Mouse (Mus musculus) left cerebral cortex, adult 9 months (tissue): ENCODE measurements around the gene Mpped1.

Source experiments
- DNase-seq, 2 experiments: peaks; one replicate each; pipeline ENCODE4 v3.0.0; 2022; ENCODE audit warnings: low spot score in 2 of 2

The Mpped1 gene

DNA sequence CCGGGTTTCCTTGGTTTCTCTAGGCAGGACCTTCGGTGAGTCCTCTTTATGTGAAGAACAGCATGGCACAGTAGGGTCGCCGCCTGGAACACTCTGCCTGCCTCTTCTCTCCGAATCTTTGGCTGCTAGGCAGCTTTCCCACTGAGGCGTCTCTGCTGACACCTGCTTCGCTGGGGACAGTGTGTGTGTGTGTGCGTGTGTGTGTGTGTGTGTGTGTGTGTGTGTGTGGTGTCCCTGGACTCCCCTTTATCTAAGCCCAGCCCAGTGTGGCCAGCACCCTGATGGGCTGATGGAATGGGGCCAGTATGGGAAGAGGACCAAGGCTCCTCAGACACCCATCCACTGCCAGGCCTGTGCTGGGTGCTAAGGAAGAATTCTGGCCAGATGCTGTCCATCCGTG lies 9.8 kb downstream of the Mpped1 start:
- no peak for DNase-seq

DNA sequence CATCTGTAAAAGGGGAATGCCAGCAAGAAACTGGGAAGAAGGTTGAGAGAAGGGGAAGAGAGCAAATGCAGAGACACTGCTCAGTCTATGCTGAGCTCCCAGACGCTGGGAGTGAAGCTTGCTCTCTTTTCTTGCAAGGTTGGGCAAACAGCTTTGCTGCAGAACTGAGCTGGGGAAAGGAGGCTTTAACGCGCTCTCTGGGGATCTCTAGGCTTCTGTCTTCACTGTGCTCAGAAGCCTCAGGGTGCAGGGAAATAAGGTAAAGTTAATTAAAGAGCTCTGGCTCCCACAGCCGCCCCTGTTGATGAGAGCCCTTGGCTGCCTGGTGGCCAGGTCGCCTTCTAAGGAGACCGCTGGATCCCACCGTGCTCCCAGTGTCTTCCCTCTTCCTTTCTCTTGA lies 17.7 kb downstream of the Mpped1 start:
- no peak for DNase-seq

DNA sequence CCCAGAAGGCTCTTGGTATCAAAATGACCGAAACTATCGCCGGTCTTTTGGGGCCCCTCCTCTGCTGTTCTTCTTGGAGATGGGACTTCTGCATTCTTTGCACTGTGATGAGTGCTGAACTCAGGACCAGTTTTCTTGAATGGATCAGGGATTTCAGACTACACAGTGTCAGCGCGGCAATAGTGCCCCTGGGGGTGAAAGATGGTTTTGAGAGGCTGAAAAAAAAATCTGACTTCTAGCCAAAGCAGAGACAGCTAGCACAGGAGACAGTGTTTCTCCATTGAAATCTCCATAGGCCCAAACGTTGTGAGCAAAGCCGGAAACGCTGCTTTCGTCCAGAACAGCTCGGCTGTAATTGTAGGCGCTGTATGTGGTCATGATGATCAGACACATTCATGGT lies 19.7 kb downstream of the Mpped1 start:
- DNase-seq = no peak

DNA sequence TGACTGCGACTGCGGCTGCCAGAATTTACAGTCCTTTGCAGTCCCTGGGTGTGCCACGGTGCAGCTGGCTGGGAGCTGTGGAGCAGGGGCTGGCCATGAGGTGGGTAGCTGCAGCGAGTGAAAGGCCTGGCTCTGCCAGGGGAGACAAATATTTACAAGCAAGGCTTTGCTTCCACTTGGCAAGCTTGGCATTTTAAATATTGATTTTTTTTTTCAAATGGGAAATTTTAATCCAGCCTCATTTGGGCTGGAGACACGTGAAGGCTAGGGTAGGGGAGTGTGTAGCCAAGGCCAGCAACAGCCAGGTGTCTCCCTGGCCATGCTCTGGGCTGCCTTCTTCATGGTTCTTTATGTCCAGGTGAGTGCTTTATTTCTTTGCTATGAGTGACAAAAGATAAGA lies 21.7 kb downstream of the Mpped1 start:
- no peak for DNase-seq

DNA sequence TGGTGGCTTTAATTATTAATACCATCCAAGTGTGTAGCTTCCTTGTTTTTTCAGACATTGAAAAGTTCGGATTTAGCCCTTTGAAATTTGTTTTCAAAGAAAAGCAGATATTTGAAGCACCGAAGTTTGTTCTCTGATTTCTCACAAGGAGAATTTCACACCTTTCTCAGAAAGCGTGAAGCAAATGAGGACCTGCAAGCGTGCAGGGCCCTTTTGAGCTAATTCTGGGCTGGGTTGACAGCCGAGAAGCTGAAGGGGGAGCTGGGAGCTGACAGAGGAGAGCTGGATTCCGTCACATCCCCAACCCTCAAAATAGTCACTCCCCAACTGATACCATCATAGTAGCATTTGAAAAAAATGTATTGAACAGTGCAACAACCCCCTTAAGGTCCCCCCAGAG lies 34.8 kb downstream of the Mpped1 start:
- no peak for DNase-seq

DNA sequence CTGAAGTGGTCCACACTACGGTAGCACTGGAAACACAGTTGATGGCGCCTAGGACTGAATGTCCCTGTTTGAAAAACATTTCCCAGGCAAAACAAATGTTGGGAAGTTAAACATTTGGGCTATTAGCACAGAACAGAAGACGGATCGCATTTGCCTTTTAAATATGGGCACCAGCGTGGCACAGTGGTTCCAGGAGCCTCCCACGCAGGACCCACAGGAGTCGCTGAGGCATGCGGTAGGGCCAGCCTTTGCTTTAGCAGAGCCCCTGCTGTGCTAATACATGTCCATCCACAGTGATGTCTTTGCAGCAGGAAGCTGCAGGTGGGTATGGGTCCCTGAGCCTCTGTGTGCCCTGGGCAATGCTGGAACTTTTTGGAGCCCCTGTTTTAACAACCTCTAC lies 48.7 kb downstream of the Mpped1 start:
- no peak for DNase-seq

DNA sequence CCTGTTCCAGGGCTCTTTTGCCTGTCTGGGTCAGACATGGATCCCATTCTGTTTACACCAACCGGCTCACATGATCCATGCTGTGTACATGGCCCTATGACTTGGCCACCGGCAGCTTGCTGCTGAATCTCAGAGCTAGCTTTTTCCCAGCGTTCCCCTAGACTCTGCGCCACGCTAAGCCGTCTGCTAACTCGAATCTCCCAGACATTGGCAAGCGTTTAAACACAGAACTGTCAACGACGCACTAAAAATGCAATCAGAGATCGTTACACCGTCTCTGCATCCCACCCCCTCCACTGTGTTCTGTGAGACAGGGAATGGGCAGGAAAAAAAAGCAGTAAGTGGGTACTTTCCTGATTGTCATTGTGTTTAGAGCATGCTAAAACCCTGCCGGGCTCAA lies 50.0 kb downstream of the Mpped1 start:
- DNase-seq = no peak

DNA sequence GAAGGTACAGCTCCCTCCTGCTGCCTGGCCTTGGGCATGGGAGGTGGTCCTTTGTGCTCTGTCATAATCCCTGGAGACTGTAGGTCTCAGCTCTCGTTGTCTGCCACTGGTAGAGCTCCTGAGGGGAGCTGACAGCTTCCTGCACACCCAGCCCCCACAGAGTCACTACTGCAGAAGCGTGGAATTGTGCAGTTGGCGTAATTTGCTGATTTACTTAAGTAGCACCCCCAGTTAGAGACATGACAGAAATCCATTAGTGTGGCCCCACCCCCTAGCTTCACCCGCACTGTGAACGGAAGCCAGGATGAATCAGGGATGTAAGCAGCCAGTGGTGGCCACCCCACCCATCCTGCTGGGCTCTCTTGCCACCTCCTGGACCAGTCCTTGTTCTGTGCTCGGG lies 53.0 kb downstream of the Mpped1 start:
- no peak for DNase-seq

DNA sequence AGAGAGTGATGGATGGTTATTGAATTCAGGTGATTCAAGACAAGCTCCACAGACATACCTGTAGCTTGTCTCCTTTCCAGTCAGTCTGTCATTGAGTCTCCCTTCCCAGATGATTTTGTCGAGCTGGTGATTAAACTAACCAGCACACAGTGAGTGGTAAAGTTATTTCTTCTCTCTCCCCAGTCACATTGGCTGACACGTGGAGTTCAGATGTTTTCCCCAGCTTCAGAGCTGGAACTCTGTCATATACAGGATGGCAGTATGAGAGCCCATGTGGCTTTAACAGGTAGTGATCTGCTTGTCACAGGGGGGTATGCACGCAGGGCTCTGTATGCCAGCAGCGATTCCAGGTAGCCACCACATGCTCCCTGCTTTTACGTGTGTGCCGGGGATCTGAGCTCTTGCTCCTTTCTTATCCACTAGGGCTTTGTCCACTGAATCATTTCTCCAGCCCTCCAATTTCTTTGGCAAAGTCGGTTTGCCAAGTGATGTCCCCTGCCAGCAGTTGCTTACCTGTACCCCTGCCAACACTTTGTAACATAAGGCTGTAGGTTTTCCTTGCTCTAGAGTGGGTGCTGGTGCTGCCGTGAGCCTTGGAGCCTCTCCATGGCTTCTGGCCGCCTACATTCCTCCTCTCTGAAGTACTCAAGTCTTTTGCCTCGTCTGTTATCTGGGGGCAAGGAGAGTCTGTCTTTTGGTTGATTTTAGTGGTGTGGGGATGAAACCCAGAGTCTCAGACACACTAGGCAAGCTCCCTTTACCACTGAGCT lies 61.9 kb downstream of the Mpped1 start:
- DNase-seq = peak; percentile 33 to 77

DNA sequence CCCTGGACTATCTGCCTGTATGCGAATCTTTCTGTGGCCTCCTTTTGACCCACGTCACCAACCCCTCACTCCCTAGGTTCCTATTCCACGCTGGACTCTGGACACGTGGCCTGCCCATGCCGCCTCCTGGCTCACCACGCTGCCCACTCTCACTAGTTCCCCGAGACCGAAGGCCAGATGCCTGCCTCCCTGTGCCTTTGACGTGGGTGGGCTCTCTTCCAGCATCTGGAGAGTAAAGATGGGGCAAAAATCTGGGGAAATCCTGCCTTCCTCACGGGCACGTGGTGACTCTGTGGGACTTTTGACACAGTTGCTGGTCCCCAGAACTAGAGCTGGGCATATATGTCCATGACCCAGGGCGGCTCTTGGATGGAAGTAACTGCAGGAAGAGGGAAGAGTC lies 63.2 kb downstream of the Mpped1 start:
- DNase-seq = no peak

DNA sequence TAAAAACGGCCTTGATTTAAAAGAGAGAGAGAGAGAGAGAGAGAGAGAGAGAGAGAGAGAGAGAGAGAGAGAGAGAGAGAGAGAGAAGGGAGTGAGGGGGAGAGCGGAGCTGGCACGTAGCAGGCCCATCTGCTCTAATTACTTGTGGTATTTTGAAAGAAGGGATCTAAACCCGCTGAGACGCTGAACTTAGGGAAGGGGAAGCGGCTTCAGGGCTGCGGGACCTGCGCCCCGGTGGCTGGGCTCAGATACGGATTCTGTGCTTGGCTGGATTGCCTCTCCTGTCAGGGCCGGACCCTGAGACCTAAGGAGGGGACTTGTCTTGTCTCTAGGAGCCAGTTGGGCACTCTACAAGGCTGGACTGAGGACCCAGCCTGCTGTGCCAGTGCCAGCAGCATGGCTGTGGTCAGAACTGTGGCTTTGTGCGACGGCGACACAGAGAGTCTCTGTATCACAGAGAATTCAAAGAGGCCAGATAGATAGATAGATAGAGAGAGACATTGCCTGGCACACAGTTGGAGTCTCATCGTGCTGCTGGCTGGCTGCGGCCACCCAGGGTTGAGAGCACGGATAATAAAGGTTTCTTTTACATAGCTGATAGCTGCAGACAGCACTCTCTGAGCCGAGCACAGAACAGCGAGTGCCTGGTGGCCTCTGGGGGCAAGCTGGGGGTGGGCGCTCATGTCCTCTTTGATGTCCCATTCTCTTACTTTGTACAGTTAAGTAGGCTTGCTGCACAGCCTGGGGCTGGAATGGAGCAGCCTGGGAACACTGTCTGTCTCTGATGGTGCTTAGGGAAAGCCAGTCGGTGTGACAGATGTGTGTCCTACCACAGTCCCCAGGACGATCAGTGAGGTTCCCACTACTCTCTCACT lies 63.9 kb downstream of the Mpped1 start:
- DNase-seq = no peak

DNA sequence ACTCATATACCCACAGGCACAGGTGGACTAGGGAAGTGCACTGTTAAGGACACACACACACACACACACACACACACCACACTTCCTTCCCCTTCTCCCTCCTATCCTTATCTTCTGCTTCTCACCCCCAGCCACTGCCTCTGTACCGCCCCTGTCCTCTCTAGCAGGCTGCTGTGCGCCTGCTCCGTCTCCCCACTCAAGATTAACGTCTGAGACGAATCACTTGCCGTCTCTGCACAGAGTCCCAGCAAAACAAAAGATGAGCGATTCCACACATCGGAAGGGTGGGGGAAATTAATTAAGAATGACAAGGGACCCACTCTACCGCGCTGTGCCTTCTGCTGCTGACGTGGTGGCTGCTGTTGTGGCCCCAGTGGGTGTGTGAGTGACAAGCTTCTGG lies 66.5 kb downstream of the Mpped1 start:
- DNase-seq = no peak

DNA sequence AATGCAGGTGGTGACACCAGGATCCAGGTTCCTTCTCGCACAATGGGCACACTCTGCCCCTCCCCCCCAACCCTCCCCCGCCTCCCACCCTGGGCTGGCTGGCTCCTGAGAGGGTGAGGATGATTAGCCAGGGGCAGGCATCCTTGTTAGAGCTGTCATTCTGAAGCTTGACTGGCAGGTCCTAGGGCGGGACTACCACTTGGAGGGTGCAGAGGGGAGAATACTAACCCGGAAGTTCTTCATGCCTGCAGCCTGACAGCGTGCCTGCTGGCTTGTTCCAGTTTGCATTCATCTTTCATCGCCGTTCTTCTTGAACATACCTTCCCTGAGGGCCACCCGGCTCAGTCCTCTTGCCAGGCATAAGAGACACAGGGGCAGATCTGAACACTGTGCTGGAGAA lies 67.3 kb downstream of the Mpped1 start:
- DNase-seq = no peak

DNA sequence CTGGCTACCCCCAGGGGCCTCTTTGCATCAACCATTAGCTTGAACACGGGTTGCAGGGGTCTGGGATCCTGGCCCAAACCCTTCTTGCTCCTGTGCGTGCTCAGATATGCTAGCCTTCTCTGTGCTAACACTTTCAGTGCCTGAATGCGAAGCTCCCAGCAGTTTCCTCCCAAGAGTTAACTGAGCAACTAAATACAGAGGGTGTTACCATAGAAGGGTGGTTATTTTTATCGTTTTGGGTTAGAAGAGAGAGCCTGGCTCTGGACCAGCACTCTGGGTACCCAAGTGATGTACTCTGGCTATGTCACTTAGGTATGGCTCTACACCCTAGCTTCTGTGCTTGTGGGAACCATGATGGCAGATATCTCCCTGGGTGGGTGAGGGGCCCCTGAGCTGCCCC lies 68.2 kb downstream of the Mpped1 start:
- DNase-seq = no peak

DNA sequence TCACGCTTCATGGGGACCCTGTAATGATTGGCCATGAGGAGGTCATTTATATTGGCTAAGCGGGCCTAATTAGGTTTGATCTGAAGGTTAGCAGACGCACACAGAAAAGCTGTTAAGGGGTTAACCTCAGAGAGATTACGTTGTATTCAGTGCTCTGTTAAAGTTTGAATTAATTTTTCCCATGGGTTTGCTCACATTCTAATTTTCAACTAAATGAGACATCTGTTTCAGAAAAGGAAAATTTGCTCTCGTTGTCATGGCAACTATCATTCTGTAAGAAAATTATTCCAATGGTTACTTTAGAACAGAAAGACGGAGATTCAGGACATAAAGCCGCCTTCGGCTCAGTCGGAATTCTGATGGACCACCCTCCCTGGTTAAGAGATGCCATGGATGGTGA lies 68.9 kb downstream of the Mpped1 start:
- no peak for DNase-seq

DNA sequence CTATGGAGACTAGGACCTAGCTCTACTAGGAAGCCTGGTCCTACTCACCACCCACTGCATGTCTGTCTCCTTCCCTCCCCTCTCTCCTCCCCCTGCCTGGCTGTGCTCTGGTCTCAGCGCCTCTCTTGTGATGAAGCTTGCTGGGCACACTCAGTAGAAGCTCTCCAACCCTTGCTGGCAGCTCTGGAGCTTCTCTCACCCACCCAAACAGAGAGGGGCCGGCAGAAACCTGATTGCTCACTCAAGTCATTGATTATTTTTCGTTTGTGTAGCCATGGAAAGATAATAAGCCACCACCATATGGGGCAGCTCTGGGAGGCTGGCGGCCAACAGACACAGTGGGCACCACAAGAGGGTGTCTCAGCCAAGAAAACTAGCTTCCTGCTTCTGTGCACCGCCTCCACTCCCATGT lies 74.1 kb downstream of the Mpped1 start:
- DNase-seq = peak in 1 of 2 experiments; percentile 73

DNA sequence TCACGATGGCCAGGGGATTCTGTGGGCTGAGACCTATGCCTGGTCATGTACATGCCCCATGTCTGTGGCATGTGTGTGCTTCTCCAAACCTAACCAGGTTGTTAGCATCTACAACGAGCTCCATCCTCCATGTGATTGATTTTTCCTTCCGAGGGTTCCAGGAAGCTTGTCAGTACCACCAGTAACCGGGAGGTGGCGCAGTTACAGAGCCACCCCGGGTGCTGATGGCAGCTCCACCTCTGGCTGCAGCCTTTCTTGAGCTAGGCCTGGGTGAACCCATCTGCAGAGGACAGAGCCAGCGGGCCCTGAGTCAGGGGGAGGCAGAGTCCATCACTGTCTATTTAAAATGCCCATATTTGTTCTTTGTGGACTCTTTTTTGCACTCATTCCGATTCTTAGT lies 77.9 kb downstream of the Mpped1 start:
- peak in 1 of 2 experiments; percentile 78 for DNase-seq

DNA sequence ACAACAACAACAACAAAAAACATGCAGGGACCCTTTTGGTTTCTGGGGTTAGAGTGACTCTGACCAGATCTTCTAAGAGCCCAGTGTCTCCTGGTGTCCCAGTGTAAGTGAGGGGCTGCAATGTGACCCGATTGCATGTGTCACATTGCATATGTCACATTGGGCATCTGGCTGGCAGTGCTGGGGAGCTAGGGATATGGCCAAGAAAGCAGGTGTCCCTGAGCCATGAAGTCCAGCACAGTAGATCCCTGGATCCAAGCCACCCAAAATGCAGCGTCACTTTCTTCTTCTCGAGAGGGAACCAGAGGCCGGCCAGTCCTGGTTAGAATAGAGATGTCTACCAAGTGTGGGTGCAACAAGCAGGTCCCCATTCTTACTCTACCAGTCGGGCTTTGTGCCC lies 86.4 kb downstream of the Mpped1 start:
- no peak for DNase-seq

DNA sequence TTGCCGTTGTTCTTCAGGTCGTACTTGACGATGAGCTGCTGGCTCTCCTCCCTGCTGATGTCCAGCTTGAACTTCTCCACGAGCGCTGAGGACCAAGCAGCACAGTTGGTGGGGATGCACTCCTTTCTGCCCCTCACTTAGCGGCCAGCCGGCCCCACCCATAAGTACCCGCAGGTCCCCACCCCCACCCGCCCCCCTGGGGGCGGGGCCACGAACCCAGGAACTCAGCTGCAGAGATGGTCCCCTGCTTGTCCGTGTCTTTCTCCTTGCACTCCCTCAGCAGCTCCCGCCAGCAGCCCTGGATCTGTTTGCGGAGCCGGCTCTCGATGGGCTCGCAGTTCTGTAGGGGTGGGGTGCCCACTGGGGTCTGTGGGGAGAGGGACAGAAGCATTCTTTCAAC lies 91.7 kb downstream of the Mpped1 start:
- no peak for DNase-seq

DNA sequence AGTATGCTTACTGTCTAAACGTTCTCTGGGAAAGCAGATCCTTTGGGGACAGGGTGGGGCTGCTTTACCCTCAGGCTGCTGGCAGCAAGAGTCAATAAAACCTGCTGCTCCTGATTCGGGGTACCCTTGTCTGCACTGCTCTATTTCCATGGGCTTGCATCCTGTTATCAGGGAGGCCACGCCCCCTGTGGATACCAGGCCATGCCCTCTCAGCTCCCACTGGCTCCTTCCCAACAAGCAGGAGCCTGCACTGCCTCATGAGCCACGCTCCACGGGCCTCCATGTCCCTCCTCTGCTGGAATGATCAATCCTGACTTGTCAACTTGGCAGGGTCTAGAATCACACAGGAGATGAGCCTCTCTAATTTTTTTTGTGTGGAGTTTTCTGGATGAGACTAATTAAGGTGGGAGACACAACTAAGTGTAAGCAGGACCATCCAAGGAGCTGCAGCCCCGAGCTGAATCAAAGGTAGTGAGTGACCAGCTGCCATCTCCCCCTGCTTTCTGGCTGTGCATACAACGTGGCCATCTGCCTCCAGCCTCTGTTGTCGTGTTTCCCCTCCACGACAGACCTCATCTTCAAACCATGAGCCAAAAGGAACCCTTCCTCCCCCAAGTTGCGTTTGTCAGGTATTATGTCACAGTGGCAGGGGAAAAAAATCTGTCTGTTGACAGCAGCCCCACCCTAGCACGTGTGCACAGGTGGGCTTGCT lies 98.0 kb downstream of the Mpped1 start:
- no peak for DNase-seq

DNA sequence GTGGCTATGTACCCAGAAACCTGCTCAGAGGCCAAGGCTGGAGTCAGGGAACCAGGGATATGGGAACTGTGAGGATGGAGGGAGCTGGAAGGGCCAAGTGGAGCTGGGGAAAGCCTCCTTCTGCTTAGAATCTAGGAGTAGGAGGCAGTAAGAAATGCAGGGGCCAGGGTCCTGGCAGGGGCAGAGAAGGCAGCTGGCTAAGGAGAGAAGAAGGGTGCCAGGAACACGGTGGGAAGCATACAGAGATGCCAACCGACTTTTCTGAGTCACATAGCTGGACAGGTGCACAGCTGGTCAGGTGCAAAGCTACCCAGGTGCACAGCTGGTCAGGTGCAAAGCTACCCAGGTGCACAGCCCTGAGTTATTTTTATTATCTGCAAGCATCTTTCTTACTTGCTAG lies 98.6 kb downstream of the Mpped1 start:
- no peak for DNase-seq

DNA sequence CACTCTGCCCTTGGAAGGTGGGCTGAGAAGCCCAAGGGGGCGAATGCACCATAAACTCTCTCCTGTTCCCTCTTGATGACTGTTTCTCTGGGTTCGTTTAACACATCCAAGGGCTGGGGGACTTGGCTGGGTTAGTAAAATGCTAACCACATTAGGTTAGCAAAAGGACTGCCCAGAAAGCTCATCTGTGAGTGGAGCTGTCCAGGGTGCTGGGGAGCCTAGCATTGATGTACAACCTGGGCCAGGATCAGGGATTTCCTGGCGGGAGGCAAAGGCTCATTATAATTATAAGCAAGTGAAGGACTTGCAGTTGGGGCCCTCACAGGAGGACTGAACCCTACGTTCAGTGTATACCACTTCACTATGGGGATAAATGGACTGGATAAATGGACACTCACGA lies 100.6 kb downstream of the Mpped1 start:
- DNase-seq = no peak

DNA sequence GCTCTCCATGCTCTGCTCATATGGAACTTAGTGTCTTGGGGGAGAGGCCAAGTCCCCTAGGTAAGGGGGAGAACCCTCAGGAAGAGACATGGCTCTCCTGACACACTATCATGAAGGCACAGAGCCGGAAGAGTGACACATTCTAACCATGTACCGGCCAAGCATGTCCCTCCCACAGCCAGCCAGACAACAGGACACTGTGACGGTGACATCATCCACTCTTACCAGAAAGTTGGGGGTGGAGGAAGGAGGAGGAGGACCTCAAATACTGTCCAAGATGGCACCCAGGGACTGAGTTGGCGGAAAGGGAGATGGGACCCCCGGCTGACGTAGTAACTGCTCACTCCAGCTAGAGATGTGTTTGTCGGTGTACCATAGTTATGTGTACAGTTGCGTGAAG lies 104.6 kb downstream of the Mpped1 start:
- no peak for DNase-seq
